Mouse (Mus musculus) liver, embryonic 14.5 days (tissue): ENCODE results near the gene Alox5.

Experiments
- CTCF ChIP-seq: IDR thresholded peaks from 2 replicates; pipeline ENCODE4 v1.5.1; 2016; ENCODE audit warnings: antibody characterized with exemption, low read depth, control low read depth
- EP300 ChIP-seq: IDR thresholded peaks from 2 replicates; pipeline ENCODE4 v1.6.1; 2016; ENCODE audit warnings: antibody characterized with exemption, low read depth

GRCm38 (mm10) chr6:116486833-116487232 lies 25.9 kb upstream of the Alox5 start:
- TF ChIP-seq CTCF (no peak), EP300 (no peak)
